Mouse (Mus musculus) activated CD4-positive, CD25-positive, alpha-beta regulatory T cell, adult 4 months (primary cell): ENCODE data around the gene Palm3. TPM values are rescaled to one million over a fixed set of nuclear protein-coding genes. Genes with fewer than 3 reads are reported as not detected.

Experiments used
- ATAC-seq: one replicate; pipeline ENCODE4 v1.8.0; 2017
- polyA plus RNA-seq, 2 experiments: library from polyadenylated mRNA; unstranded; fragments of 100-300 nt; shearing (Covaris generic); gene quantifications; one replicate each; pipeline ENCODE4 v1.2.1; 2017

Gene Palm3
- polyA plus RNA-seq, 2 experiments from 2014 or later = 1.1 to 2.4 TPM

DNA sequence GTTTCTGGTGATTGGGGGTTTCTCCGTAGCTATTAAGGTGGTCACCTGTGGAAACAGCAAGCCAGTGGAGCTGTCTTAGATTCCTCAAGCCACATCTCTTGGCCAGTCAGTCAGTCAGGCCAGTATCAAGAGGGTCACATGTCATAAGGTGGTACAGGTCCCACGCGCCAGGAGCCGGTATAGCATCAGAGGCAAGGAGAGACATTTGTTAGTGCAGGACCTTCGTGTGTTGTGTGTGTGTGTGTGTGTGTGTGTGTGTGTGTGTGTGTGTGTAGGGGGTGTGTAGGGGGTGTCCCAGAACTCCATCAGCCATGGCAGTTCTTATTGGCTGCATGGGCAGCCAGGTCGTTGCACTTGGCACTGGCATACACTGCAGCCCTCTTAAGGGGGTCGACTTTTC is 46.6 kb downstream of the Palm3 start:
- ATAC-seq = no peak

- no peak for ATAC-seq
These were observed 47.2 kb downstream of the Palm3 start for GRCm38 (mm10) chr8:84068316-84069035.

DNA sequence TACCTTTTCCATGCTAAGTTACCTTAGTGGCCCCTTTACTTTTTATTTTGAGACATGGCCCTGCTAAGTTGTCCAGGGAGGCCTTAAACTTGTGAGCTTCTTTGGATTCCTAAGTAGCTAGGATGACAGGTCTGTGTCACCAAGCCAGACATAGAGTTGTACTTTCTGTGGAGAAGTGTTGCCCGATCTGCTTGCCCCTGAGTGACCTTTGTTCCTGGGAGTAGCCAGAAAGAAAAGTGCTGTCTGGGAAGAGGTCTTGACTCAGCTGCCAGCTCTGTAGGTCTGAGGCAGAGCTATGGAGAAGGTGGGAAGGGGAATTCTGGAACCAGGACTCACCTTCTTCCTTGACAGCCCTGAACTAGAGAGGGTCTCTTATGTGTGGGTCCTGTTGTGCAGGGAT is 47.9 kb downstream of the Palm3 start:
- ATAC-seq = no peak

DNA sequence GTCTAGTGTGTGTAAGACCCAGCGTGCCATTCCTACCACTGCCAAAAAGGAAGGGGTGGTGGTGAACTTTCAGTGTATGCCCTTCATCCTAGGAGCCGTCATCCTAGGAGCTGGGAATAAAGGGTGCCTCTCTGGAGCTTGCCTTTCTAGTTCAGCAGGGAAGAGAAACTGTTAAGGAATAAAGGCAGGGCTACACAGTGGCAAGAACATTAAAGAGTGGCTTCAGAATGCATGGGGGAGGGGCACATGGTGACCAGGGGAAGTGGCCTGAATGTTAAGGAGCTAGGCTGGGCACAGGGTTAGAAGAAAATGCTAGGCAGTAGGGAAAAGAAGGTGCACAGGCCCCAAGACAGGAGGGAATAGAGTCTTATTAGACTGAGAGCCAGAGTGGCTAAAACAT is 48.5 kb downstream of the Palm3 start:
- ATAC-seq = no peak

- ATAC-seq = no peak
These were observed 49.0 kb downstream of the Palm3 start for GRCm38 (mm10) chr8:84070241-84070640.

DNA sequence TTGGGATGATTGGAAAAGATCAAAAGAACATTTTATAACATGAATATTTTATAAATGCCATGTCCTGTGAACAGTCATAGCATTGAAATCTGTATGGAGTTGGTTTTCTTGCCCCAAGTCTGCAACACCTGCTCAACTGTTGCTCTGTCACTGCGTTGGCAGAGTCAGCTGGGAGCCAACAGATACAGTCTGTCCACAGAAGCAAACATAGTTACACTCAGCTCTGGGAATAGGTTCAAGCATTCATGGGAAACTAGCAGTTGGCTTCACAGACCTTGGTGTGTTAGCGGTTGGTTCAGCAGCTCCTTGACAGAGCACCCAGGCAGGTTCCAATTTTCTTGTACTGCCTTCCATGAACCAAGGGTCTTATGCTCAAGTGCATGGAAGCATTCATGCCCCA is 49.4 kb downstream of the Palm3 start:
- ATAC-seq = no peak

DNA sequence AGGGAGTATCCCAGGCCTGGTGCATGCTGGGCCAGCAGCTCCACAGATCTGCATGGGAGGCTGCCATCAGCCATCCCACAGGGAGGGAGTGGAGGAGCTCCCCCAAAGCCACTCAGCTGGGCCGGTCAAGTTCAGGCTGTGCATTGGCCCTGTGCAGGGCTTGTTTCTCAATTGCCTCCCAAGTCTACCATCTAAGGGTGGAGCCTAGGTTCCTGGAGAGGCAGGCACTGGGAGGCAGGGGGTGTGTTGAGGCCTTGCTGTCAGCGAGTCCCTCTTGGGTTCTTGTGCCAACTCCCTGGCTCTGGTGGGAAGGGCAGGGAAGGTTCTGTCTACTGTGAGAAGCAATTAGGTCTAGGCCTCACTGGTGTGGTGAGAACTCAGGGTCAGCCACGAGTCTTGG is 50.6 kb downstream of the Palm3 start:
- ATAC-seq = no peak

DNA sequence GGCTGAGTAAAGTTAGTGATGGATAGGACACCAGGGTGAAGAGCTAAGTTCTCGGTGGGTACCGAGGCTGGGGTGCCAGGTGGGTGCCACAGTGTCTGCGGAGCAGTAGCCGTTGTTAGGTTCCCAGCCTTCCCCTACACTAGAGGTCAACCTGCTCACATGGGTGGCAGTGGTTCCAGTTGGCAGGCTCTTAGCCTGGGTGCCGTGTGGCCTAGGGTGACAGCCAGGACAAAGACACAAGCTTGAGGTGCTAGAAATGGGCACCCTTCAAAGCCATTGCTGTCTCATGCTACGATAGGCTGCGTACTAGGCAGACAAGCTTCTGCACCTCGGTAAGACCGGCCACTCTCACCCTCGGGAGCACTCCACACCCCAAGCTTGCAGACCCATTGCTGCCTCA is 51.0 kb downstream of the Palm3 start:
- ATAC-seq = no peak

GRCm38 (mm10) chr8:84073230-84073976 is 52.1 kb downstream of the Palm3 start:
- peak; percentile 88 for ATAC-seq

- ATAC-seq = no peak
These were observed 55.1 kb downstream of the Palm3 start for GRCm38 (mm10) chr8:84076412-84076811.

- ATAC-seq = no peak
These were observed 55.6 kb downstream of the Palm3 start for GRCm38 (mm10) chr8:84076849-84077248.

GRCm38 (mm10) chr8:84079206-84079605 is 57.9 kb downstream of the Palm3 start:
- ATAC-seq = no peak

Other genes starting within 250 kb of the Palm3 start
- gene Adgrl1, start 121.4 kb upstream of the Palm3 start, polyA plus RNA-seq = 10 to 100 TPM in 1 of 2 experiments, 1 to 10 TPM in 1; 9.3 to 11.0 TPM
- under 1 TPM; 0.24 to 0.66 TPM for gene Gm10644, start 66.3 kb upstream of the Palm3 start, polyA plus RNA-seq
- gene Asf1b, start 66.0 kb upstream of the Palm3 start, polyA plus RNA-seq = 10 to 100 TPM; 69.0 to 76.6 TPM
- 10 to 100 TPM; 18.9 to 22.0 TPM for gene Prkaca, start 48.5 kb upstream of the Palm3 start, polyA plus RNA-seq
- 1 to 10 TPM; 5.5 to 5.9 TPM for gene Samd1, start 23.8 kb upstream of the Palm3 start, polyA plus RNA-seq
- gene 1700067K01Rik, start 20.0 kb upstream of the Palm3 start, polyA plus RNA-seq = under 1 TPM in 1 of 2 experiments, not detected in 1; 0.95 TPM
- gene 2210011C24Rik, start 9.3 kb upstream of the Palm3 start, polyA plus RNA-seq = 1 to 10 TPM in 1 of 2 experiments, under 1 TPM in 1; 0.83 to 1.1 TPM
- gene Il27ra, start 21.1 kb downstream of the Palm3 start, polyA plus RNA-seq = 100 to 1,000 TPM; 185 to 292 TPM
- gene Rln3, start 23.5 kb downstream of the Palm3 start, polyA plus RNA-seq = 10 to 100 TPM; 44.3 to 60.9 TPM
- 1 to 10 TPM in 1 of 2 experiments, under 1 TPM in 1; 0.98 to 1.2 TPM for gene Gm10643, start 43.7 kb downstream of the Palm3 start, polyA plus RNA-seq
- 10 to 100 TPM; 11.9 to 12.6 TPM for gene Rfx1, start 45.4 kb downstream of the Palm3 start, polyA plus RNA-seq
- 10 to 100 TPM; 13.9 to 15.9 TPM for gene Dcaf15, start 83.3 kb downstream of the Palm3 start, polyA plus RNA-seq
- 1 to 10 TPM; 8.2 to 9.0 TPM for gene Podnl1, start 104.5 kb downstream of the Palm3 start, polyA plus RNA-seq
- gene Cc2d1a, start 126.5 kb downstream of the Palm3 start, polyA plus RNA-seq = 10 to 100 TPM; 14.9 to 16.0 TPM
- gene 4930432K21Rik, start 126.6 kb downstream of the Palm3 start, polyA plus RNA-seq = 1 to 10 TPM in 1 of 2 experiments, under 1 TPM in 1; 0.40 to 1.2 TPM
- 1 to 10 TPM in 1 of 2 experiments, not detected in 1; 1.1 TPM for gene Nanos3, start 163.7 kb downstream of the Palm3 start, polyA plus RNA-seq
- gene Zswim4, start 215.6 kb downstream of the Palm3 start, polyA plus RNA-seq = 1 to 10 TPM; 3.1 to 5.5 TPM
- 100 to 1,000 TPM; 382 to 385 TPM for gene D8Ertd738e, start 228.2 kb downstream of the Palm3 start, polyA plus RNA-seq
- gene Mri1, start 235.9 kb downstream of the Palm3 start, polyA plus RNA-seq = 10 to 100 TPM; 38.1 to 39.4 TPM
- gene Ccdc130, start 248.9 kb downstream of the Palm3 start, polyA plus RNA-seq = 10 to 100 TPM; 32.2 to 45.4 TPM